Mouse (Mus musculus) megakaryocyte, embryonic 14.5 days (primary cell): ENCODE data around the gene Fam234a.

Source experiments
- FLI1 ChIP-seq: IDR thresholded peaks from 2 replicates; pipeline ENCODE4 v1.6.1; 2012; ENCODE audit warnings: low read length, inconsistent platforms, mixed read lengths
- GATA1 ChIP-seq: IDR thresholded peaks from 3 replicates; pipeline ENCODE4 v1.6.1; 2012; ENCODE audit warnings: mixed read lengths, low read length, inconsistent platforms, borderline replicate concordance

GRCm38 (mm10) chr17:26206392-26206791 is 37.6 kb downstream of the Fam234a start:
- TF ChIP-seq GATA1 (no peak), FLI1 (no peak)
